Mouse (Mus musculus): ENCODE data around the gene Vdr.

GRCm38 (mm10) chr15:97826588-97827261 lies 83.7 kb downstream of the Vdr start:
- TF ChIP-seq CTCF (IDR thresholded peaks at IDR 0.05) (no peak), POLR2A (IDR thresholded peaks at IDR 0.05; ENCODE audit: insufficient read depth, low read depth, low read length) (no peak), EP300 (IDR thresholded peaks at IDR 0.05; ENCODE audit: insufficient read depth, low read depth, low read length) (no peak)

All from heart, adult 2 months (tissue).